Mouse (Mus musculus) kidney, adult 2 months (tissue): ENCODE measurements at regions not wholly inside any gene's neighbourhood (a gene's known extent, or its start where the extent isn't known, plus 50 kb on each side); places are given as distances from the start of the nearest gene placed in this dataset.

ENCODE experiments used
- DNase-seq: peaks from one replicate; pipeline ENCODE4 v3.0.0; 2021
- H3K27ac ChIP-seq: fragments of 200-500 bp; 2 replicates; pipeline ENCODE4 v1.5.1; 2012; ENCODE audit warnings: low read depth, low read length, control low read depth, inconsistent platforms; ENCODE audit not compliant: insufficient read depth
- H3K27me3 ChIP-seq: fragments of 200-500 bp; replicated peaks from 2 replicates; pipeline ENCODE4 v1.6.1; 2012; ENCODE audit warnings: mild to moderate bottlenecking, moderate library complexity, low read length, inconsistent platforms; ENCODE audit not compliant: control insufficient read depth, insufficient read depth
- H3K36me3 ChIP-seq: fragments of 200-500 bp; 2 replicates; pipeline ENCODE4 v1.6.1; 2012; ENCODE audit warnings: mild to moderate bottlenecking, moderate library complexity, low read length, inconsistent platforms; ENCODE audit not compliant: control insufficient read depth, insufficient read depth
- H3K4me1 ChIP-seq: fragments of 200-500 bp; 2 replicates; pipeline ENCODE4 v1.6.1; 2011; ENCODE audit warnings: low read length; ENCODE audit not compliant: control insufficient read depth, insufficient read depth
- H3K4me3 ChIP-seq: fragments of 200-500 bp; 2 replicates; pipeline ENCODE4 v1.5.1; 2011; ENCODE audit warnings: mild to moderate bottlenecking, low read depth, low read length, control low read depth; ENCODE audit not compliant: insufficient read depth
- CTCF ChIP-seq: fragments of 200-500 bp; conservative IDR thresholded peaks from 2 replicates; pipeline ENCODE4 v1.5.1; 2011; ENCODE audit warnings: low read depth, mild to moderate bottlenecking, control low read depth, low read length, moderate library complexity, mixed read lengths; ENCODE audit not compliant: insufficient read depth, insufficient read length
- POLR2A ChIP-seq: fragments of 200-500 bp; IDR thresholded peaks from one replicate; pipeline ENCODE4 v1.6.1; 2011; ENCODE audit warnings: low read depth, low read length, control low read depth
- WGBS: fragments of 180-500 bp; shearing (Covaris S2); methylation state at CpG from one replicate; pipeline ENCODE4 v1.1.7; 2018; 5-methylcytosine and 5-hydroxymethylcytosine counted together

GRCm38 (mm10) chr8:127982165-127982564 is 376.2 kb upstream of the Nrp1 start:
- Histone ChIP-seq H3K36me3 (no peaks in the 10 kb centered on the region), H3K4me3 (no peak overlapping the region), H3K27me3 (no peaks in the 10 kb centered on the region), H3K27ac (no peak overlapping the region), H3K4me1 (no peaks in the 10 kb centered on the region)
- WGBS, result 83% methylated on average over 5 of the region's 5 CpGs
- TF ChIP-seq POLR2A, result no peak
- TF ChIP-seq CTCF, result no peak
- no peak for DNase-seq

- Histone ChIP-seq H3K4me3 (no peak overlapping the region), H3K27me3 (no peaks in the 10 kb centered on the region), H3K4me1 (no peaks in the 10 kb centered on the region), H3K36me3 (no peaks in the 10 kb centered on the region), H3K27ac (no peak overlapping the region)
- no peak for TF ChIP-seq CTCF
- no peak for TF ChIP-seq POLR2A
- 54% methylated on average over 6 of the region's 6 CpGs for WGBS
- no peak for DNase-seq
These were observed 372.8 kb upstream of the Nrp1 start for GRCm38 (mm10) chr8:127985616-127986015.

GRCm38 (mm10) chr8:127988887-127989286 is 369.5 kb upstream of the Nrp1 start:
- Histone ChIP-seq H3K4me1 (no peaks in the 10 kb centered on the region), H3K27me3 (no peaks in the 10 kb centered on the region), H3K36me3 (no peaks in the 10 kb centered on the region), H3K4me3 (no peak overlapping the region), H3K27ac (no peak overlapping the region)
- TF ChIP-seq CTCF, result no peak
- no peak for TF ChIP-seq POLR2A
- whole genome bisulfite sequencing, result 91% methylated on average over 1 of the region's 1 CpGs
- DNase-seq, result no peak

- Histone ChIP-seq H3K27me3 (no peaks in the 10 kb centered on the region), H3K4me1 (no peaks in the 10 kb centered on the region), H3K36me3 (no peaks in the 10 kb centered on the region), H3K4me3 (no peak overlapping the region), H3K27ac (no peak overlapping the region)
- TF ChIP-seq CTCF, result no peak
- no peak for DNase-seq
- WGBS, result 79% methylated on average over 1 of the region's 1 CpGs
These were observed 363.5 kb upstream of the Nrp1 start for GRCm38 (mm10) chr8:127994898-127995297.

GRCm38 (mm10) chr8:127995490-127995889 is 362.9 kb upstream of the Nrp1 start:
- no peak for TF ChIP-seq CTCF
- no peak for TF ChIP-seq POLR2A
- no peak for DNase-seq
- no peaks in the 10 kb centered on the region for H3K4me1 ChIP-seq
- no peaks in the 10 kb centered on the region for H3K36me3 ChIP-seq
- H3K4me3 ChIP-seq, result no peak overlapping the region
- no peak overlapping the region for H3K27ac ChIP-seq
- no peaks in the 10 kb centered on the region for H3K27me3 ChIP-seq
- WGBS, result 88% methylated on average over 1 of the region's 1 CpGs

GRCm38 (mm10) chr8:128002386-128002785 is 356.0 kb upstream of the Nrp1 start:
- TF ChIP-seq POLR2A (no peak), CTCF (no peak)
- H3K4me3 ChIP-seq, result no peak overlapping the region
- 72% methylated on average over 2 of the region's 2 CpGs for WGBS
- no peaks in the 10 kb centered on the region for H3K4me1 ChIP-seq
- no peak for DNase-seq
- no peaks in the 10 kb centered on the region for H3K36me3 ChIP-seq
- no peak overlapping the region for H3K27ac ChIP-seq
- no peaks in the 10 kb centered on the region for H3K27me3 ChIP-seq

GRCm38 (mm10) chr8:128002806-128003205 is 355.6 kb upstream of the Nrp1 start:
- no peaks in the 10 kb centered on the region for H3K27me3 ChIP-seq
- 97% methylated on average over 1 of the region's 1 CpGs for whole genome bisulfite sequencing

GRCm38 (mm10) chr8:128003385-128003784 is 355.0 kb upstream of the Nrp1 start:
- Histone ChIP-seq H3K27ac (no peak overlapping the region), H3K4me3 (no peak overlapping the region), H3K4me1 (no peaks in the 10 kb centered on the region), H3K27me3 (no peaks in the 10 kb centered on the region), H3K36me3 (no peaks in the 10 kb centered on the region)
- no peak for DNase-seq
- WGBS, result 47% methylated on average over 1 of the region's 1 CpGs
- no peak for TF ChIP-seq POLR2A
- TF ChIP-seq CTCF, result no peak

More at GRCm38 (mm10) chr8:128002806-128003205, 355.6 kb upstream of the Nrp1 start:
- no peaks in the 10 kb centered on the region for H3K4me1 ChIP-seq
- H3K27ac ChIP-seq, result no peak overlapping the region
- no peak for DNase-seq
- no peak for TF ChIP-seq CTCF
- TF ChIP-seq POLR2A, result no peak
- H3K36me3 ChIP-seq, result no peaks in the 10 kb centered on the region
- H3K4me3 ChIP-seq, result no peak overlapping the region
